Mouse (Mus musculus) right cerebral cortex, adult 2 months (tissue): ENCODE measurements around the gene Zfp948.
A peak's percentile ranks its signal among the peaks of the same experiment; 100 is the strongest.

Experiments used
- DNase-seq, 2 experiments: peaks; one replicate each; pipeline ENCODE4 v3.0.0; 2021 to 2022; ENCODE audit warnings: low spot score in 2 of 2

Zfp948 gene

DNA sequence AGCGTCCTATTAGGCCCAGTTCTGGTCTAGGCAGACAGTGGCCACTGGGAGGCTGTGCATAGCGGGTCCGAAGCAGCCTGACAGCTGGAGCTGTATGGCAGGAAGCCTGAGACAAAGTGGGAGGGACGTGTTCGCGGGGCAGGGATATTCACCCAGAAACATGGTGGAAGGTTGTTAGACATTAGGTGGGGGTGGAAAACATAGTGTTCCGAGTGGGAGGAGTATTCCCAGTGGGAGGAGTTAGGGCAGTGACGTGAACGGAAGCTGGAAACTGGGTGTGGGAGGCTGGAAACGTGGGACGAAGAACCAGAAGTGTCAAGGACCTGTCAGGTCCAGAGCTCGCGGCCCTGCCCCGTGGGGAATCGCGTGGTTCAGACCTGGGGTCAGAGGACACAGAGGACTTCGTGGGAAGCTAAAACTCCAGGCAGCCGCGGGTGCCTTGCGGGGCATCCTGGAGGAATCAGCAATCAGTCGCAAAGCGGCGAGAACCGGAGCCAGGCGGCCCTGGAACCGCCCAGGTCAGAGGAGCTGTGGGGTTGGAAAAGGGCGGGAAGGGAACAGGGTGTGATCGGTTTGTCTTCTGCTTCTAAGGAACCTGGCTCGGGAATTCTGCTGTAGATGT is at the start of gene Zfp948:
Gene Zfp948, plus strand, starts transcription at position 281 of the 622 bp plus-strand sequence.
- peak; percentile 78 to 81 for DNase-seq

DNA sequence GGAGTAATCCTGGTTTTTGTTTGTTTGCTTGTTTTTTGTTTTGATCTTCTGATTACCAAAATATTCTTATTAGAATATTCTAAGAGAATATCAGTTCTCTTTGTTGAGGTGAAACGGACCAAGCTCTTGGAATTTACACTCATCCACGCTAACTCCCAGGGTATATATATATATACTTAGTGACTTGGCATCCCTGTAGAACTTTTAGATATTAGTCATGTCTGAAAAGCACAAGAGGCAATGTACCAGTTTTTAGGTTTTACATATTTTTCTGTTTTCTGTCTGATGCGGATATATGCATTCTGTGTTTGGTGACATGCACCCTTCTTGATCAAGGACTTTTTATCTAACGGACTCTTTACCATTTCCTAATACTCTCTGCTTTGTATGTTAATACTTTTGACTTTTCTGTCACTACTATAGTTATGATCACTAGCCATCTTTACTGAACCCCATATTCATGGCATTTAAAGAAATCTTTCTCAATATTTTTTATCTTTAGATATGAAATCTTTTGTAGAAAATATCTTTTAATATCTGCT is 49.6 kb upstream of the Zfp948 start:
- no peak for DNase-seq

DNA sequence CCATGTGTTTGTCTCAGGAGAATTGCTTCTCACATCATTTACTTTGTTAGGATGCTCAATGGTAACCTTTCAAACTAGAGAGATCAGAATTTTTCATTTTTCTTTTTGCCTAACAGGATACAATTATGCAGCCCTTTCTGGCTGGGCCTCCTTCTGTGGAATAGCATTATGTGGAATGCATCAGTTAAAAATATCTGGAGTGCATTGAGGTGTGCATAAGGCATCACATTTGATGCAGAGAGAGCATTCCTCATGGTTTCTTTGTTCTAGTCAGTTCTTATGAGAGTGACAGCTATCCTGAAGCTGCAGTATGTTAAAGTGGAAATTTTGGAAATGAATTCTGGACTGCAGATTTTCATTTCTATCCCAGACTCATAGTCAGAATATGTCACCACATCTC is 40.5 kb upstream of the Zfp948 start:
- no peak for DNase-seq

DNA sequence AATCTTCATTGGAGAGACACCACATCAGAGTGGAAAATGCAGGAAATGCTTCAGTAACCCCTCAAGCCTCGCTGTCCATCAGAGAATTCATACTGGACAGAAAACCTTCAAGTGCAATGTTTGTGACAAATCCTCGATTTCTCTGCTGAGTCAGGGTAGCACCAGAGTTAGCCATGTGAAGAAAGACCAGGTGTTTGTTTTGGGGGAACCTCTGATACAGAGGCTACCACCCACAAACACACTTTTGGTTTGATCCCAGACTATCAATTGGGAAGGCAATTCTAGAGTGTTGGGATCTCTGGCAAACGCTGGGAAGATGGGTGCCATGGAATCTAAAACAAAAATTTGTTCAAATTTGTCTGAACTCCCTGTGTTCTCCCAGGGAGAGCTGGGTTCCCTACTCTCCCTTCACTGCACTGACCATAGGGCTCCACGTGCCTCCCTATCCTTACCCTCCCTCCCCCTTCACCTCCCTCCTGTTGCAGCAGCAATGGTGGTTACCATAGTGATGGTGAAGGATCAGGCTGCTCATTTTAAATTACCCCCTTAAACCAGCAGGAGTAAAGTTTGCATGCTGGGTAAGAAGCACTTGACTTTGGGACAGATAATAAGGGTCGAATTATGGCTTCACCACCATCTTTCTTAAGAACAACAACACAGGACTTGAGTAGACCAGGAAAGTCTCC is 36.0 kb upstream of the Zfp948 start:
- no peak for DNase-seq

DNA sequence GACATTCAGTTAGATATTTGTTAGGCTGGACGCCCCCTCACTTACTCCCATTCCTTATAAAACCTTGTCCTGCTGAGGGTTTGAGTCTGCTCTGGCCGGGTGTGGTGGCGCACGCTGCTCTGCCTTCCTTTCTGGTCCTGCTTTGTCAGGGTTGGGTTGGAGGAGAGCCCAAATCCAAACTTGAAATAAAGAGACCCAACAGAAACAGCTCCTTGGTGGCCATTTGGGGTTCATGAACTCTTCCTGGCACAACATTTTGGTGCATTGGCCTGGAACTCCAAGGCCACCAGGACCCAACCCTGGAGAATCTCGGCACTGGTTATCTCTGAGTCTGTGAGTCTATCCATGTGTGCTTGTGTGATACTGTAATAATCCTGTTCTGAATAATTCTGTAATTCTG is 35.2 kb upstream of the Zfp948 start:
- DNase-seq, result peak in 1 of 2 experiments; percentile 17

DNA sequence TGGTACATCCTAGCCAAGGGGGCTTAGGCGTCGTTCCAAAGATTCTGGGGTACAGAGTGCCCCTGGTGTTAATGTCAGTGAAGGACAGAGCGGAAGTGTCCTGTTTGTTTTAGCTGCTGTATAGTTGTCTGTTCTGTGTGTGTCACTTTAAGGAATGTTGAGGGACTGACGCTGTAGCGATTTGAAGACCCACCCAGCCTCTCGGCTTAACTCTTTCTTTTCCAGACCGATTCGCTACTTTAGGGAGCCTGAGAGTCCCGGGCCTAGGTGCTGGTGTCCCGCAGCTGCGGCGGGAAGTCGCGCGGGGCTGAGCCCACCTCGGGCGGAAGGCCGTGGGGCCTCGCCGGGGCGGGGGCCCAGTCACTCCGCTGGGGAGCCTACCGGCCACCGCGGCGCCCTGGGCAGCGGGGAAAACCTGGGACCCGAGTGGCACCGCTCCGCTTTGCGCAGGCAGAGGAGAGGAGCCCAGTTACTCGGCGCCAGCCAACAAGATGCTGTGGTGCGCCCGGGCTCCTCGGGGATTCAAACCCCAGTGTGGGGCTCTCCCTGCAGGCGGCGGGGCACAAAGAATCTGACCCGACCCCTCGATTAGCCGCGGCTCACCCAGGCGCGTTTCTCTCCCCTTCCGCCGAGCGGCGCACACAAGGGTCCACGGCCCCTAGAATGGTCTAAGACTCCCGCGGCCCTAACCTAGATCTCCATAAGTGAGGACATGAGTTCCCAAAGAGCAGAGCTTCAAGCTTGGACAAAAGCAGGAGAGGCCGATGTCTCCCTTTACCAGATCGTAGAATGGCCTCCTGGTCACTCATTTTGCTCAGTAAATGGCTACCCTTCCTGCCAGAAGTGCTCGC is 34.5 kb upstream of the Zfp948 start:
- peak; percentile 67 to 75 for DNase-seq

DNA sequence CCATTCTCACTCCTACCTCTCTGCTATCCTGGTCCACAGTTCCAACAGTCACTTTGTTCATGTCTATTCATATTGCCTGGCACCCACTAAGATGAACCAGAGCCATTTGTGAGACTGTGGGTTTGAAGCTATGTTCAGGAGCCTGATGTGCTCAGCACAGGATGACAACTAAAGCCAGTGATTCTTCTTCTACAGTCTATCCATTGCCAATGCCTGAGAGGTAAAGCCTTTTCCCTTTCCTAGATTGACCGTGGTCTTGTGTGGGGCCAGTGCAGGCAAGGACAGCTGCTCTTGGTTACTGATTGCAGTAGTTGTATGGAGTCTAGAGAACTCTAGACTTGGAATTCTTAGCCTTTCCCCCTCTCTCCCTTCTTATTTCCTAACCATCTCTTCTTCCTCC is 32.8 kb upstream of the Zfp948 start:
- no peak for DNase-seq

DNA sequence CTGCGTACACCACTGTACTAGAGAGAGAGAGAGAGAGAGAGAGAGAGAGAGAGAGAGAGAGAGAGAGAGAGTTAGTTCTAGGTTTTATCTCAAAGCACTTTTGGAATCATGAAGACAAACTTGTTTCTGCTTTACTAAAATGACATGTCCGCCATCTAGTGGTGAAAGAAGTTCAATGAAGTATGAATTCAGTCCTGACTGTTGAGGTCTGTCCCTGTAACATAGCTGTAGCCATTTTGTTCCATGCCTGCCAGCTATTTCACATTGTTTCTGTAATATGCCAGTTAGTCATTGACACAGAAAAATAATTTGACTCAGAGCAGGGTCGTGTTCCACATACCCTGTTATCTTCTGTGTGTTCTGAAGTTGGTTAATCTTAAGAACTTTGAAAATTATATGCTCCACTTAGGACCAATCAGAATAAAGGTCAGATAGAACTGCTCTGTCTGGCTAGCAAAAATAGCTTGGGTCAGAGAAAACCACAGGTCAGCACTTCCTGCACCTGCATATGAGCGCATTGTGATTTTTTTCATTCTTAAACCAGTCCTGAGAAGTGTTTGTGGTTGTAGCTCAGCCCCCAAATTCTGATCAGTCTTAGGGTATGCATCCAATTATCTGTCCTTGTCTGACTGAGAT is 32.2 kb upstream of the Zfp948 start:
- DNase-seq, result peak; percentile 23 to 39

DNA sequence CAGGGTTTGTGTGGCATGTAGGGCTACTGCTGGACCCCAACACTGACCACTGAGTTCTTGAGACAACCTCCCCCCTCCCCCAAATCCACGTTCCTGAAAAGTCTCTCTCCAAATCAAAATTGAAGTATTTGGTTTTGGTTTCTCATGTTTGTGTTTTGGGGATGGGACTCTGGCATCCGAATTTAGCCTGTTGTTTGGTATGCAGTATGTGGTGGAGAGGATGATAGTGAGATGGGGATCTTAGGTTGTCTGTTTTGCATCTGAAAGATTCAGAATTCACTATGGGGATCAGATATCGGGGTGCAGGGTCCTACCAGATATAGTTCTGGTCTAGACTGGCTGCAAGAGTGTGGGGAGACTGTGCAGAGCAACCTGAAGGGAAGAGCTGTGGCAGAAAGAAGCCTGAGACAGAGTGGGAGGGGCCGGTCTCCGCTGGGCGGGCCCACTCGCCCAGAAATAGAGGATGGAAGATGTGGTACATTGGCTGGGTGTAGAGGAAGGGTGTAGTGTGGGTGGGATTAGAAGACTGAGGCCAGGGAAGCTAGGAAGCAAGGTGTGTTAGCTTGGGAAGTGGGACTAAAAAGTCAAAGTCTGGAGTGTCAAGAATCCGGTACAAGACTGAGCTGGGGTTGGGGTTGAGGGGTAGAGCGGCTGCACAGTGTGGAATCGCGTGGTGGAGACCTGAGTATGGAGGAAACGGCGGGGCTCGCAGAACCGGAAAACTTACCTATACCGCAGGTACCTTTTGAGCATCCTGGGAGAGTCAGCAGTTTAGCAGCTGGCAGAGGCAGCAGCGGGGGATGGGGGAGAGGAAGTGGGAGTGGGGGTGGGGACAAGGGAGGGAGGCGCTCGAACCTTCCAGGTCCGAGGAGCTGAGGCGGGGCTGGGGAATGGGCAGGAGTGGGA is 31.5 kb upstream of the Zfp948 start, which contains the start of gene Zfp52:
Gene Zfp52, plus strand, starts transcription at position 444 of the 906 bp plus-strand sequence.
- peak; percentile 68 for DNase-seq

DNA sequence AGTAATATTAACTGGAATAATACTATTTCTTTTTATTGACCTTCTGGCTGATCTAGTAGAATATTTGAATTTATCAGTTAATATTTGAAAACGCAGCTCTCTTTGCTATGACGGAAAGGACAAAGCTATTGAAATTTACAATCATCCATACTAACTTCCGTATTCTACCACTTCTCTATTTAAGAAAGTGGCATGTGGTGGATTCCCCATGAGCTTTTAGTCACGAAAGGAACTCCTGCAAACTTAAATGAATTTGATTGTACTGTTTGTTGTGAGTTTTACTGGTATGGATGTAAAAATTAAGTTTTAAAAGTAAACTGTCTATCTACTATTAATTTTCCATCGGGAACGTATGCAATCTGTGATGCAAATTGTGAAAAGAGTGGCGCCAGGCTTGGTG is 30.7 kb upstream of the Zfp948 start:
- no peak for DNase-seq

DNA sequence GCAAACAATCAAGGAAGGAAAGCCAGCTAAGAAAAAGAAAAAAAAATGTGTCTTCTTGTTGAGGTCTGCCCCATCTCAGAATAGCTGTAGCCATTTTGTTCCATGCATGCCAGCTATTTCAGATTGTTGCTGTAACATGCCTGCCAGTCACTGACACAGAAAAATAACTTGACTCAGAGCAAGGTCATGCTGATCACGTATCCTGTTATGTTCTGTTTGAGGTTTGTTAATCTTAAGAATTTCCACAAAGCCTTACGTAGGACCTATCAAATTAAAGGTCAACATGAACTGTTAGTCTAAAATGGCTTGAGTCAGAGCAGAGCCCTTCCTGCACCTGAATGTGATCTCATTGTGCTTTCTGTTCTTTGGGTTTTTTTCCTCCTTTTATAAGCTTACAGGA is 30.1 kb upstream of the Zfp948 start:
- no peak for DNase-seq

DNA sequence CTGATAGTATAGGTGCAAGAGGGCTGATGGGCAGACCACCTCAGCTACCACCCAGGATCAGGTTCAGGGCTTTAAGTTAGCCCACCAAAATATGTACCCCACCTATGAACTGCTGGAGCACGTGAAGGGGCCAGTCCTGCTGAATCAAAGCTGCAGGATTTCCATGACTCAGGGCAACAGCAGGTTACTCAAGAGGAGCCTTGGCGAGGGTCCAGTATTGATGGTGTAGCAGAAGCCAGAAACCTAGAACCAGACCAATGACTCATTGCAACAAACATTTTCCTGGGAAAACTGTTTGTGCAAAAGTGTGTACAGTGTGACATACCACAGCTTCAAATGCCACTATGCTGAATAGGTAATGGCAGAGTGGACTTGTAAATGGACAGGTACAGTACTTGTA is 9.0 kb upstream of the Zfp948 start:
- no peak for DNase-seq

DNA sequence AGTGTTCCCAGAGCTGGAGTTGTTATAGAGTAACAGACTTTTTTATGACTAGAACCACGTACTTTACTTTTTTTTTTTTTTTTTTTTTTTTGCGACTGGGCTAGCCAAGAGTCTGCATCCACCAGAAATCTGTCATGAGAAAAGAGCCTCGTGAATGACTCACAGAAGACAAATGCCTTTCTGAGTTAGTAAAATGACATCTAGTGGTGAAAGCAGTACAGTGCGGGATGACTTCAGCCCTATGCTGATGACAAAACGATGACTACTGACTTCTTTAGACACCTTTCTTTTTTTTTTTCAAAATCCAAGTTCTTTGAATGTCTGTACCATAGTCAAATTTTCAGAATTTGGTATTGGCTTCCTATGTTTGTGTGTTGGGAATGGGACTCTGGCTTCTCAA is 588 bp upstream of the Zfp948 start:
- peak; percentile 54 to 67 for DNase-seq

DNA sequence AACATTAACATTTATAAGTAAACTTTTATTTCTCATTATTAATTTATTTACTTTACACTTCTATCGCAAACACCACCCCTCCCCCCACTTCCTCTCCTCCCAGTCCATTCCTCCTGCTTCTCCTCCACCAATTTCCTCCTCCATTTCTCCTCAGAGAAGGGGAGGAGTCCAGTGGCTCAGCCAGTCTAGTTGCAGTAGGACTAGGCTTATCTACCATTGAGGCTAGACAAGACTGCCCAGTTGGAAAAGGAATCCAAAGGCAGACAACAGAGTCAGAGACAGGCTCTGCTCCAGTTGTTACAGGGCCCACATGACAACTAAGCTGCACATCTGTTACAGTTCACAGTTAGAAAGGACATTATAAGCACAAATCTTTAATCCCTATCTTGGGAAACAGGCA is 888 bp downstream of the Zfp948 start:
- peak; percentile 9 to 11 for DNase-seq

DNA sequence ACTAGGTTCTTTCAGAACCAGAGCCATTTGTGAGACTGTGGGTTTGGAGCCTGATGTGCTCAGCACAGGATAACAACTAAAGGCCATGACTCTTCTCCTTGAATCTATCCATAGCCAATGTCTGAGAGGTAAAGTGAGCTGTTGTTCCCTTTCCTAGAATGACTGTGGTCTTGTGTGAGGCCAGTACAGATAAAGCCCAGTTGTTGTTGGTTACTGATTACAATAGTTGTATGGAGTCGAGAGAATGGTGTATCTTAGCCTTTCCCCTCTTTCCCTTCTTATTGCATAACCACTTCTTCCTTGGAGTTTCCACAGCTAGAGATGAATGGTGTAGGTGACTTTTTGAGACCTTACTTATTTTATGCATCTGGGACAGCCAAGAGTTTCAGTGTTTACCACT is 12.3 kb downstream of the Zfp948 start:
- no peak for DNase-seq

DNA sequence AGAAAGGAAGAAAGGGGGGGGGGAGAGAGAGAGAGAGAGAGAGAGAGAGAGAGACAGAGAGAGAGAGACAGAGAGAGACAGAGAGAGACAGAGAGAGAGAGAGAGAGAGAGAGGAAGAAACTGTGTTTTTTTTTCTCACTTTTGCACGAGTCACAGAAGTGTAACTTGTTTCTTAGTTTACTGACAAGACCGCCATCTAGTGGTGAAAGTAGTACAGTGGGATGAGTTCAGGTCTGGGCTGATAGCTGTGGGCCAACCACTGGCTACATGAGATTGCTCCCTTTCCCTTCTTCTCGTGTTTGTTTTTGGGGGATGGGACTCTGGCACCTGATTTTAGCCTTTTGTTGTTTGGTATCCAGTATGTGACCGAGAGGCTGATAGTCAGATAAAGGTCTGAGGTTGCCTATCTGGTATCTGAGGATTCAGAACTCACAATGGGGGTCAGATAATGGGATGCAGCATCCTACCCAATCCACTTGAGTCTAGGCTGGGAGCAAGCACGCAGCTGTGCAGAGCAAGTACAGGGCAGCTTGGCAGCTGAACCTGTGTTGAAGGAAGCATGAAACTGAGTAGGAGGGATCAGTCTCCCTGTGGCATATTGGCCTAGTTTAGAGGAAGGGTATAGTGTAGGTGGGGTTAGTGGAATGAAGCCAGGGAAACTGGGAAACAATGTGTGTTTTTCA is 12.8 kb downstream of the Zfp948 start:
- DNase-seq, result peak; percentile 16 to 20

DNA sequence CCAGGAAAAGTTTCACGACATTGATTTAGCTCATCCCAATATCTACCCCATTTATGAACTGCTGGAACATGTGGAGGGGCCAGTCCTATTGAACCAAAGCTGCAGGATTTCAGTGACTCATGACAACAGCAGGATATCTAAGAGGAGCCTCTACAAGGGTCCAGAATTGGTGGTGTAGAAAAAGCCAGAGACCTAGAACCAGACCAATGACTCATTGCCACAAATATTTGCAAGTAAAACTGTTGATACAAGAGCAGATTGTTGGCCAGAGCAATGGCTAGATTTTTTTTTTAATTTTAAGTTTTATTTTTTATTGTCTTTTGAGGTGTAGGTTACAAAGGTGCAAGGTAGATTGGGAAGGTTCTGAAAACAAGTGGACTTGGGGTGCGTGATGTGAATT is 18.7 kb downstream of the Zfp948 start:
- DNase-seq, result no peak

DNA sequence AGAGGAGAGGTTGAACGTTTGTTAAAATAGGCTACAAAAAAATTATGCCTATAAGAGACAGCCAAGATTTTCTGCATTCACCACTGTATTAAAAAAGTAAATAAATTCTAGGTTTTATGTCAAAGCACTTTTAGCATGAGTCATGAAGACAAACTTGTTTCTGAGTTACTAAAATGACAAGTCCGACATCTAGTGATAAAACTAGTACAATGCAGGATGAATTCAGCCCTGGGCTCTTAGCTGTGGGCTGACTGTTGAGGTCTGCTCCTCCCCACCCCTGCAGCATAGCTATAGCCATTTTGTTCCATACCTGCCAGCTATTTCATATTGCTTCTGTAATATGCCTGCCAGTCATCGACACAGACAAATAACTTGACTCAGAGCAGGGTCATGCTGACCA is 49.5 kb downstream of the Zfp948 start:
- no peak for DNase-seq

DNA sequence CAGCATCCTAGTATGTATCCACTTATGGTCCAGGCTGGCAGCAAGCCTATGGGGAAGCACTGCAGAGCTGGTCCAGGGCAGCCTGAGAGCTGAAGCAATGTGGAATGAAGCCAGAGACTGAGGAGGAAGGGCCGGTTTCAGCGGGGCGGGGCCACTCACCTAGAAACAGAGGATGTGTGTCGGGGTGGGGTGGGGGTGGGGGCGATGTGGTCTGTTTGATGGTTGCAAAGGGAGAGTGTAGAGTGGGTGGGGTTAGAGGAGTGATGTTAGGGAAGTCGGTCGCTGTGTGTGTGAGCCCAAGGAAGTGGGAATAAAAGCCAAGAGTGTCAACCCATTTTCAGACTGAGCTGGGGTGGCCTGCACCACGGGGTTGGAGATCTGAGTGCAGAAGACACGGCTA is 50.5 kb downstream of the Zfp948 start:
- no peak for DNase-seq

DNA sequence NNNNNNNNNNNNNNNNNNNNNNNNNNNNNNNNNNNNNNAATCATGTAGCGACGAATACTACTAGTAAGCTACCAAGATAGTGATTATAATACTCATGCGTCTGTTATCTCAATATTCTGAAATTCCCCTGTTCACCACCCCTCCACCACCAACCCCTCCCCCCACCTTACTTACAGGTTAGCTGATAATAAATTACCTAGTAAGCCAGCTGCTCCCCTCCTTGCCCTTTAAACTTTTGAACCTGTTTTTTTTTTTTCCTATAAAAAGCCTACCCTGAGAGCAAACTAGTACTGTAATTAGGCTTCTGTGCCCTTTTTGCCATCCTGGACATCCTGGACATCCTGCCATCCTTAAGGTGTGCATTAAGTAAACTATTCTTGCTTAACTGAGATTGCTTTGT is 56.8 kb downstream of the Zfp948 start:
- DNase-seq, result no peak
